Mouse (Mus musculus): ENCODE data around the gene Krt26. TPM values are rescaled to one million over a fixed set of nuclear protein-coding genes. Genes with fewer than 3 reads are reported as not detected.

Gene Krt26
- total RNA-seq (2021): not detected
- long read RNA-seq, experiment 1: 0 reads
- long read RNA-seq, experiment 2: 0 reads

DNA sequence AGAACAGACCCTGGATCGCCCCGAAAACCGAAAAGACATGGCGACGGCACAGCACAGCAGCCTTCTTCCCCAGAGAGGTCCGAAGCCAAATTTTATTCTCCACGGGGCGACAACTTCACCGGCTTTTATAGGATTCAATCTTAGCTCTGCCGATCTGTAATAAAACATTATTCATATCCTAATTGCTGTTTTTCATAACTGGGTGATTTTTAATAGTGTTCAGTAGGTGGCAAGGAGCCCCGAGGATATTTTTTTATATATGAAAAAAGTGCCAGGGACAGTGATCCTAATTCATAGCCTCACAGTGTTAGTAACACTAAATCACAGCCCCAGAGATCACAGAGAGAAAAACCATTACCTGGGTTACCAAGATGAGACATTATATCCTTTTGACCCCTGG, at the start of gene Krt26:
Gene Krt26, minus strand, starts transcription at position 101 of the 400 bp plus-strand sequence.
- DNase-seq: no peak

DNA sequence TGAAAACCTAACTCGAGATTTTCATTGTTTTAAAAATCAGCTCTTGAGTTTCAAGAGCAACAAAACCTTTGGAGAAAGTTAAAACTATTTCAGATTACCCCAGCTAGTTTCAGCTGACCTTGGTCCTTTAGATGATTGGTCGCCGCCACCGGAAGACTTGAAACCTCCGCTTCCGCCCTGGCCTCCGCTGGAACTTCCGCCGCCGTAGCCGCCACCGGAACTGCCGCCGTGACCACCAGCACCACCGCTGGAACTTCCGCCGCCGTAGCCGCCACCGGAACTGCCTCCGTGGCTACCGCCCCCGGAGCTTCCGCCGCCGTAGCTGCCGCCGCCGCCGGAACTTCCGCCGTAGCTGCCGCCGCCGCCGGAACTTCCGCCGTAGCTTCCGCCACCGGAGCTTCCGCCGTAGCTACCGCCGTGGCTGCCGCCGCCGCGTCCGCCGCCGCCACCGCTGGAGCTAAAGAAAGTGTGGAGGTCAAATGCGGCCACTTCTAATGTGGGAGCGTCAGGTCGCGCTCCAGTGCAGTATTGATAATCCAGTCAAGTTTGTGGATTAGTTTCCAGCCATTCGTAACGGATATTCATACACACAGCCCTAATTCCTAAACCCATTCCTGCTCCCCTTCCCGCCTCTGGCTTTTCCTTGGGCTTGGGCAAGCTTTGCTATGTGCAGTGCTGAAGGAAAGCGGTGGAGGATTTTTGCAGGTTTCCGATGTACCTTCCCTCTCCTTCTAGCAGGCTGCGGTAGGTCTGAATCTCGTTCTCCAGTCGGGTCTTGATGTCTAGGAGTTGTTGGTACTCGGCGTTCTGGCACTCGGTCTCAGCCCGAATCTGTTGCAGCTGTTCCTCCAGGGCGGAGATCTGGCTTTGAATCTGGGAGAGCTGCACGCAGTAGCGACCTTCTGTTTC, 48.3 kb upstream of the Krt26 start:
- DNase-seq: peak; percentile 94

DNA sequence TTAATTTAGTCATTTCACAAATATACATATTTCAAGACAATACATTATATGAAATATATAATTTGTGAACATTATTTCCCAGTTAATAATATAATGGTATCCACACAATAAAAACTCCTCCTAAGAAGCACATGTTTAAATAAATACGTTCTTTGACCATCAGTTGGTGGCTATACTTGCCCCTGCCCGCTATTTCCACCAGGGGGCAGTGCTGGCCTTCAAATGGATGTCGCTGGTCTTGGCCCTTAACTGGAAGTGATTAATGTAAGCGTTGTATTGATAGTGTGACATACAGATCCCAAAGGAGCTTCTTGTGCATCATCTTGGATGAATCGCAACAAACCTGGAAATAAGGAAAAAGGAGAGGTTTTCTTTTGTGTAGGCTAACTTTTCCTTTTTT, 41.8 kb upstream of the Krt26 start:
- peak; percentile 86 for DNase-seq

DNA sequence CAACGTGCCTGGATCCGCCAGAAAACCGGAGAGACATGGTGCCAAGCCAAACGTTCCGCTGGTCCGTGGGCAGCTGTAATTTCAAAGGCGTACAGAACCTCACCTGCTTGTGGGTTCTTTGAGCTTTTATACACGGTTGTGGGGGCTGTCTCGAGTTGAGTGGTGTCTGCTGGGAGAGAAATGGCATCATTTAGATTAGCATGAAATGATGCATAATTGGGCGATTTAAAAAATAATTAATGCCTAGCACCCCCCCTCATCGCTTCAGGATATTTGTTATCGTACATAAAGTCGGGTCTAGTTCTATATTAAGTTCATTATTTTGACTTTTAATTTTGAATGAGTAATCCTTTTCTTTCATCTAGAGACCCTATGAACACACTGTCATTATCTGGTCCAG, 37.0 kb upstream of the Krt26 start, which contains the start of gene Krt28:
Gene Krt28, minus strand, starts transcription at position 101 of the 400 bp plus-strand sequence.
- no peak for DNase-seq

DNA sequence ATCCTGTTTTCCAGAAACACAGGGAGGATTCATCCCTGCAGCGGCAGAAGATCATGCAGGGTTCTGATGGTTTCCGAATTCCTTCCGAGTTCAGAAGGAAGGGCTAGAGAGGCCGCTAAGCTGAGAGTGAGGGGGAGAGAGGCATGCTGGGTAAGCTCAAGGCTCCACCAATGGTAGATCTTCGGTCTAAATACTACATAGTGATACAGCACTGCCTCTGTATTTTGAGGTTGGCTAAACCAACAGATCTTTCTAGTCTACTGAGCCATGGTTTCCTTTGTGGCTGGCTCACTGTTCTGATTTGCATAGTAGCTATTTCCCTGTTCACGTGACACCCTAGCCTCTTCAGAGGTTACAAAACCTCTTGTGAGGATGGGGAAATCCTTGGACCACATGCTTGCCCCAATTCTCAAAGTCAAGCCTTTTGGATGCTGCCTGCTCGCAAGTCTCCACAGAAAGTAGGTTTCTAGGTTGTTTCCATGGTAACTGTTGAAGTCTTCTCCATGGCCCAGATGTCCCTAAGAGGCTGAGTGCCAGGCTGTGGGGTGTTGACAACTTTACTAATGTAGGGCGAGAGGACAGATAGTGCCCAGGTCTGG, 32.2 kb upstream of the Krt26 start:
- DNase-seq: no peak

DNA sequence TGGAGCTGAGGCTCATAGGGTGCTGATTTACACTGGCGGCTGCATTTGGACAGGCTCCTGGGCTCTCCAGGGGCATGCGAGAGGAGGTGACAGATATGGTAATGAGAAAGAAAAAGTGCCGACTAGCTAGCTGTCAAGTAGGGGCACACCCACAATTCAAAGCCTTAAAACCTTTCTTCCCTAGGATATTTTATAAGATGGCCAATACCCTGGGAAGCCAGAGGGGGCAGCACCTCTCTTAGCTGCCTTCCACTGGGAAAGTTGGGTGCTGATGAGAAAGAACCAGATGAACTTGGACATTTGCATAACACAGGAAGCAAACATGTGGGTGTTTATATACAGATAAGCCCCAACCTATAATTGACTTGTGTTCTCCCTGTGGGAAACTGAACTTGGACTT, 31.5 kb upstream of the Krt26 start:
- DNase-seq: peak; percentile 23

DNA sequence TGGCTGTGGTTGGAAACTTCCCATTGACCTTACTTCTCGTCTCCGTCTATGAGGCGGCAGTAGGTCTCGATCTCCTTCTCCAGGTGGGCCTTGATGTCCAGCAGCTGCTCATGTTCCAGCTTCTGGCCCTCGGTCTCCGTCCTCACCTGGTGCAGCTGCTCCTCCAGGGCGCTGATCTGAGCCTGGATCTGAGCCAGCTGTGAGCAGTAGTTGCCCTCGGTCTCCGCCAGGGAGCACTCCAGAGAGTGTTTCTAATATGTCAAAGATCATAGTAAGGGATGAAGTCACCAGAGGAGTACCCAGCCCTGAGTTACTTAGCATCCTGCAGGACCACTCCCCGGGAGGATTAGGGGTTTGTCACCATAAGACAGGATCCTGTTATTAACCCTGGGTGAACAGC, 29.0 kb upstream of the Krt26 start:
- DNase-seq: peak; percentile 45

DNA sequence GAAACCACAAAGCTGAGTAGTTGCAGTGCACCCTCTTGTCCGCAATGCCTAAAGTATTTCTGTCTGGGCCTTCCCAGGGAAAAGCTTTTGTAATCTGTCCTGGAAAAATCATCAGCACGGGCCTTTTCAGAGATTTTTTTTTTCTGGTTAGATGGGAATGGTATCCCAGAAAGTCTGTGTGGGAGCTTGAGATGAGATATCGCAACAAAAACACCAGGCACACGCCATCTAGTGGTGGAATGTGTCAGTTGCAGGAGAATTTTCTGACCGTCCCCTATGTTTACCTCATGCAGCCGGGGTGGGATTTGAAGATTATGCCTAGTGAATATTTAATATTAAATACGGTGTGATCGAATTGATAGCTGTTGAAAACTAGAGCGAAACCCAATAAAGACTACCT, 26.6 kb upstream of the Krt26 start:
- peak; percentile 44 for DNase-seq

DNA sequence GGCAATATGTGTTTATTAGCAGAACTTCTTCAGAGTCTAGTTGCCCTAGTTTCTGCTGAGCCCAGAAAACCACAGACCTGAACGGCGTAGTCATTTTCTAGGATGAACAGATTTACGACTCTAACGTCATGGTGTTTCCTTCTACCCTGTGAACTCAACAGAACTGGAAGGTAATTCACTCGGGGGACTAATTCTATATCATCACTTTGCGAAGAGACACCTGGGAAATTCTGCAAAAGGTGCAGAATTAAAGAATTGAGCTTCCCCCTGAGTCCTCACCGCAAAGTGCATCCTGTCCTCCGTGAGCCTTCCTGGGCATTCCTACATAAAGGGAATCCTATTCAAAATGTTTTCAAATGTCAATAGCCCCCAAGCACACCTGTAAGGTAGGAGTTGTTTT, 23.7 kb upstream of the Krt26 start:
- no peak for DNase-seq

DNA sequence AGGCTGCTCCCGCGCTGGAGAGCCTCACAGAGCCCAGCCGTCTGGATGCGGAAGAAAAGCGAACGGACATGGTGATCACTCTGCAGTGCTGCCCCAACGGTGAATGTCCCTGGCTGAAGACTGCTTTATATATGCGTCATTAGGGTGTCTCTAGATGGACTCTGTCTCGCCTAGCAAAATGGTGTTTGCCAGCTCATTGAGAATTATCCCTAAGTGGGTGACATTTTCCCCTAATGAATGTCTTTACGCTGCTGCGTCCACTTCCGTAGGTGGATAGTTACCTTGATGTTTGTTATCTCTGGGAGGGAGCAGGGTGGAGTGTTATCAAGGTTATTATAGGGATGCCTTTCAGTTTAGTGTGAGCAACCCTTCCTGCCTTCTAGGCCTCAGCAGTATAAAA, 13.2 kb upstream of the Krt26 start, which contains the start of gene Krt27:
Gene Krt27, minus strand, starts transcription at position 101 of the 400 bp plus-strand sequence.
- DNase-seq: no peak

DNA sequence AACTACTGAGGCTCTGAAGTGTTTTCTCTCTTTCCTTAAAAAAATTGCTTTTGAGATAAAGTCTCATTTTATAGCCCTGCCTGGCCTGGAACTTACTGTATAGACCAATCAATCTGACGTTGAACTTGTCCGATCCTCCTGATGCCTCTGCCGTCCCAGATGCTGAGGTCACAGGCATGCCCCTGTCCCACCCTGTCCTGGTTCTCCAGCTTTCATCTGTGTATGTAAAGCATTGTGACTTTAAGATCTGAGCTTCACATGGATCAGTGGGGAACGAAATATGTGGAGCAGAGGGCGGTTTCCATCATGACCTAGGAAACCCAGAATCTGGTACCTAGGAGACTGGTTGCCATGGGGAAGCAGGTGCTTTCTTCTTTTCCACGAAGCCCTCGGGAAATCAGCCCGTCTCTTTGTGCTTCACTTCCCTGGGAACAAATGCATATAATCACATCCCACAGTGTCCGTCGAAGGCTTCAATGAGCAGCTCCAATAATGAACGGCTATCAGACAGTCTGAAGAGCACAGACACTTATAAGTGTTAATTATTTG, 1.6 kb upstream of the Krt26 start:
- no peak for DNase-seq

DNA sequence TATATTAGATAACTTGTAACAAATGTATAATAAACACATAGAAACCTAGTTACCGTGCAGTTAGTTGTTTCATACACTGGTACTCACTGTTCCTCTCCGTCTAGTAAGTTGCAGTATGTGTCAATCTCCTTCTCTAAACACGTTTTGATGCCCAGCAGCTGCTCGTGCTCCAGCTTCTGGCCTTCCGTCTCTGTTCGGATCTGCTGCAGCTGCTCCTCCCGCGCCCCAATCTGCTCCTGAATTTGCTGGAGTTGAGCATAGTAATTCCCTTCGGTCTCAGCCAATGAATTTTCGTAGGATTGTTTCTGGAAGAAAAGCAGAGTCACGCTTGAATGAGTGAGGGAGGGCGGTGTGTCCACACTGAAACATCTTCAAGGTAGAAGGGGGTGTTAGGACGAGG, 4.3 kb downstream of the Krt26 start:
- DNase-seq: no peak

DNA sequence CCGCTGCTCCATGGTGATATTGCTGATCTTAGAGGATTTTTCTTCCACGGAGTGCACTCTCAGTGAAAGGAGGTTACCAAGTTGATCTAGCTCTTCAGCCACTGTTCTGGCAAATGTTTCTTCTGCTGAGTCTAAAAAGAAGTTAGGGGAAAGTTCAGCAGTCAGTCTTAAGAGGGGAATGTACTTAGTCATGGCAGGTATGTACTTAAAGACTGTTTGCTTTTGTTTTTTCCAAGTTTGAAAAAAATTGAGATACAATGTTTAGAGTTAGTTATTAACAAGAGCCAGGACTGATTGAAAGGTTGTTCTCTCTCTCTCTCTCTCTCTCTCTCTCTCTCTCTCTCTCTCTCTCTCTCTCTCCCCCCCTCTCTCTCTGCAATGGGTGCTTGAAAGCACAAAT, 8.1 kb downstream of the Krt26 start:
- DNase-seq: no peak

DNA sequence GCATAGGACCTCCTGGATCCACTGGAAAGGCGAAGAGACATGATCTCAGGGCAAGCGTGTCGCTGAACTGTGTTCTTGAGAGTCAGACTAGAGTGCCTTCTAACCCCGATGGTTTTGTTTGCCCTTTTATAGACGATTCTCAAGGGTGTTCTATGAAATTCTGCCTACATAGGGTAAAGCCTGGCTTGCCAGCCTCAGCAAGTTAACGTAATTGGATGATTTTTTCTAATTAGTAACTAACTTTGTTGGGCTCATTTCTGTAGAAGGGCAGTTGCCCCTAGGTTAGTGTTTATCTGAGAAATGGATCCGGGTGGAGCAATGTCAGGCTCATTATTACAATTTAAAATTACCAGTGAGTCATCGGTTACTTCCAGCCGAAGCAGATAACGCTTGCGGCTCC, 14.9 kb downstream of the Krt26 start, which contains the start of gene Krt25:
Gene Krt25, minus strand, starts transcription at position 101 of the 400 bp plus-strand sequence.
- DNase-seq: no peak

DNA sequence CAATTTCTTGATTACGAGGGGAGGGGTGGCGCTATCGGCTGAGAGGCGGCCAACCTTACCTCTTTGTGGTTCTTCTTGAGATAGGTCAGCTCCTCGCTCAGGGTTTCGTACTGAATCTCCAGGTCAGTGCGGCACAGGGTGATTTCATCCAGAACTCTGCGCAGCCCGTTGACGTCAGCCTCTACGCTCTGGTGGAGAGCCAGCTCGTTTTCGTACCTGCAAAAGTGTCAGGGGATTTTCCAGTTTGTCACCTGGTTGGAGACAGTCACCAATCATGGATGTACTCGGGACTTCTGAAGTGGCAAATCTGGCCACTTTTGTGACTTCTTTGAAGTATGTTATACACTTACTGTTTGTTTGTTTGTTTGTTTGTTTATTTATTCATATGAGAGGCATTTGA, 16.7 kb downstream of the Krt26 start:
- DNase-seq: no peak

DNA sequence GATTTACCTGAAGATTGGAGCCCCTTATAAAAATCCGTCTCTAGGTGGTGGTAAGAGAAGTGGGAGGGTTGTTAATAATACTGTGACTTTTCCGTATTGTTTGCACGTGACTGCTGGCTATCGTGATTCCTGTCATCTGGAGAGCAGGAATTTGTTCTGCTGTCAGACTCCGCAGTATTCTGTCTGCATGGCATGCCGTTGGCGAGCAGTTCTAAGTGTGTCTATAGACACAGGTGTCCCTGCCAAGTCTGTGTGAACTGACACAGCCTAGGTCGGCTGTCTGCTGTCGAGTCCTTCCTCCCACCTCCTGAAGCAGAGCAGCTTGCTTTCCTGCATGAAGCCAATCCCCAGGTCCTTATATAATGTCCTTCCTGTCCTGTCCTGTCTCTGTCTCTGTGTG, 18.6 kb downstream of the Krt26 start:
- no peak for DNase-seq

DNA sequence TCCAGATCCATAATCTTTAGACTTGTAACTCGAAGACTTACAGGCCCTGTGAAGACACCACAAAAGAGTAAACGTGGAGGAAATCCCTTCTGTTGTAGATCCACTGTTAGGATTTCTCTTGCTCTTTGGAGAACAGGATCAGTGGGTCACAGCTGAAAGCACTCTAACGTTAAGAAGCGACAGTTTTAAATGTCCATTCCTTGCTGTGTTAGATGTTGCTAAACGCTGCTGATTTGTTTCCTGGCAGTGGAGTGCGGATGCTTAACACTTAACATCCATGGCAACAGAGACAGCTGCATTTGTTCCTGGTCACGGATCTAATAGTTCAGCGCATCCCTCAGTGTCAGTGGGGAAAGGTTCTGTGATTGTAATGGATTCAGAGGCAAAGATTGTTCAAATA, 21.2 kb downstream of the Krt26 start:
- DNase-seq: no peak

DNA sequence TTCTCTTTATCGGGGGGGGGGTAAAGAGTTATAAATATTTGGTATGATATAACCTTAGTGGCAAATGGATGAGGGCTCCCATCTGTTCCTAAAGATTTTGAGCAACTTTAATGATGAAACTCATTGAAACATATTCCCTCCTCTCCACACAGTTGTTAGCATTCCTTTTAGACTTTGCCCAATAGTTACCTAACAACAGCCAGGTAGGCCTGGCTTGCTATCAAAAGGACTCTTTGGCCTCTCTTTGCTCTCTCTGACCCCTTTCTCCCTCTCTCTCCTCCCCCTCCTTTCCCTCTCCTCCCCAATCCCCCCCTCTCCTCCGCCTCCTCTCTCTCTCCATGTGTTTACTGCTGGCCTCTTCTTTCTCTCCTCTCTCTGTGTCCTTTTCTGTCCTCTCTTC, 23.2 kb downstream of the Krt26 start:
- no peak for DNase-seq

DNA sequence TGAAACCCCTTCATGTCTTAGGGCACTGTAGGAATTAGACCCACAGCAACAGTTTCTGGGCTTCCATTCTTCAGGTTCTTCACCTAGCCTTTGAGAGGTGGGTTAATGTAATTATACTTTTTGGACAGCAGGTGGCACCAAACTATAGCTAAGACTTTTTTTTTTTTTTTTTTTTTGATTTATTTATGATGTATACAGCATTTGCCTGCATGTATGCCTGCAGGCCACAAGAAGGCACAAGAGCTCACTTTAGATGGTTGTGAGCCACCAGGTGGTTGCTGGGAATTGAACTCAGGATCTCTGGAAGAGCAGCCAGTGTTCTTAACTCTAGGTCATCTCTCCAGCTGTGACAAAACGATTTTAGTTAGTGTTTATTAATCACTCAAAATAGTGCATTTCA, 26.9 kb downstream of the Krt26 start:
- DNase-seq: no peak

DNA sequence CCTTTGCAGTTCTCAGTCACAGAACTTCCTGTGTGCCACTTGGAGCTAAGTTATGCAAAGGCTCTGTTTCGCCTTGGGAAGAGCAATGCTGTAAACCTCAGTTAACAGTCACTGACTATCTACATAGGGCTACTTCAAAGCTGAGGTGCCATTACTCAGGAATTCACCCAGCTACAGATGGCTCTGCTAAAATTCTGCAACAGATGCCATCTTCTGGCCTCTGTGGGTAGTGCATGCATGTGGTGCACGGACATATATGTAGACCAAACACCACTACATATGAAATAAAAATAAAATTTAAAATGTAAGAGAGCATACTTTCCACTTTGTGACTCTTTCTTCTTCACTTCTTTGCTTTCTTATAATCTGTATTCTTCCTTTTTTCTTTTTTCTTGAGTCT, 30.2 kb downstream of the Krt26 start:
- DNase-seq: peak; percentile 72

DNA sequence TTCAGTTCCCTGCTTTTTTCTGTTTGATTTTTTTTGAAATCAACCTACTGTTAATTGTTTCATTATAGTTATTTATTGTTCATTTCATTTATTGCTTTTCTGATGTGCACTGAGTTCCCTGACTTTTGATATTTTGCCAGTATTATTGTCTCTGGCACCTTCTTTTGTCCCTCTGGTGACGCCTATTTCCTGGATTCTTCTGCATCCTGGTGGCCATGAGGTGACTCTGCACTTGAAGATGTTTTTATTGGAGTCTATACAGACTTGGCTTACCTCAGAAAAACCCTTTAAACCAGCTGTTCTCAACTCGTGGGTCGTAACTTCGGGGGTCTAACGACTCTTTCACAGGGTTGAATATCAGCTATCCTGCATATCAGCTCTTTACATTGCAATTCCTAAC, 42.7 kb downstream of the Krt26 start:
- DNase-seq: no peak

DNA sequence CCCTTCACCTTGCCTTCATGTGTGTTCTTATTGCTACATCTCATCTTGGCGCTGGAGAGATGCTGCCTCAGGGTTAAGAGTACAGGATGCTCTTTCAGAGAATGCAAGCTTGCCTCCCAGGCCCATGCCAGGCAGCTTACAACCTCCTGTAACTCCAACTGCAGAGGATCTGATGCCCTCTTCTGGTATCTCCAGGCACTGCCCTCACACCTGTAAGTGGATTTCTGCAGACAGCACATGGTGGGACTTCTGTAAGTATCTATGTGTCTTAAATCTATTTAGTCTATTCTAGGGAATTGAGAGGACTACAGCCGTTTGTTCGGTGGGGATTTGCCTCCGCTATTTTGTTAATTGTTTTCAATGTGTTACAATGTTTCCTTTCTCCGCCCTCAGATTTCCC, 44.9 kb downstream of the Krt26 start:
- peak; percentile 53 for DNase-seq

DNA sequence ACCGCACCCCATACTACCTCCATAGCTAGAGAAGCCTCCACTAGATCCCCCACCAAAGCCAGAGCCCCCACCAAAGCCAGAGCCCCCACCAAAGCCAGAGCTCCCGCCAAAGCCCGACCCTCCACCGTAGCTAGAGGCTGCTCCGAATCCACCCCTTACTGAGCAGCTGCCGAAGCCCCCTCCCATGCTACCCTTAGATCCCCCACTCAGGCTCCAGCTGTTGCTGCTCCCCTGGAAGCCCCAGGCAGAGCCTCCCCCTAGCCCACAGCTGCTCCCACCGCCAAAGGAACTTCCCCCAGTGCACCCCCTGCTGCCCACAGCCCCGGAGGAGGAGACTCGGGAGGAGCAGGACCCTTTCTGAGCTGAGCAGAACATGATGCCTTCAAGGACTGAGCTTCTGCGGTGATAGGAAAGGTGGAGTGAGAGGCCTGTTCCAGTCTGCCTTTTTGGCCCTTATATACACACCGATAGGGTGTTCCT, 52.9 kb downstream of the Krt26 start, which contains the start of gene Krt24:
Gene Krt24, minus strand, starts transcription at position 430 of the 480 bp plus-strand sequence.
- DNase-seq: no peak
